Mouse (Mus musculus) heart, embryonic 15.5 days (tissue): ENCODE data around the gene Pef1. TPM values are rescaled to one million over a fixed set of nuclear protein-coding genes. Genes with fewer than 3 reads are reported as not detected.

Experiments
- ATAC-seq: fragments of 200-750 bp; cut with Nextera tagmentation; replicated peaks from 2 replicates; pipeline ENCODE4 v1.8.0; 2017; ENCODE audit warnings: low read depth, moderate TSS enrichment; ENCODE audit not compliant: insufficient number of reproducible peaks, insufficient read depth, low FRiP score
- H3K27ac ChIP-seq: fragments of 300-500 bp; sonication (generic); 2 replicates; pipeline ENCODE4 v1.5.1; 2015; ENCODE audit warnings: mild to moderate bottlenecking, inconsistent platforms
- H3K27me3 ChIP-seq: fragments of 300-500 bp; sonication (generic); 2 replicates; pipeline ENCODE4 v1.6.1; 2015; ENCODE audit warnings: inconsistent platforms
- H3K36me3 ChIP-seq: fragments of 300-500 bp; sonication (generic); 2 replicates; pipeline ENCODE4 v1.6.1; 2015; ENCODE audit warnings: mild to moderate bottlenecking, inconsistent platforms
- H3K4me1 ChIP-seq: fragments of 300-500 bp; sonication (generic); replicated peaks from 2 replicates; pipeline ENCODE4 v1.6.1; 2015; ENCODE audit warnings: inconsistent platforms
- H3K4me2 ChIP-seq: fragments of 300-500 bp; sonication (generic); 2 replicates; pipeline ENCODE4 v1.6.1; 2015; ENCODE audit warnings: inconsistent platforms, mild to moderate bottlenecking, moderate library complexity
- H3K4me3 ChIP-seq: fragments of 300-500 bp; sonication (generic); 2 replicates; pipeline ENCODE4 v1.5.1; 2015; ENCODE audit warnings: mild to moderate bottlenecking, inconsistent platforms
- H3K9ac ChIP-seq: fragments of 300-500 bp; sonication (generic); 2 replicates; pipeline ENCODE4 v1.6.1; 2015; ENCODE audit warnings: mild to moderate bottlenecking, inconsistent platforms
- H3K9me3 ChIP-seq: fragments of 300-500 bp; sonication (generic); replicated peaks from 2 replicates; pipeline ENCODE4 v1.6.1; 2016; ENCODE audit warnings: inconsistent platforms
- WGBS: fragments of 180-500 bp; shearing (Covaris S2); methylation state at CpG from one replicate; pipeline ENCODE4 v1.1.7; 2015; ENCODE audit warnings: mixed read lengths; 5-methylcytosine and 5-hydroxymethylcytosine counted together
- polyA plus RNA-seq: library from polyadenylated mRNA; unstranded; fragments of >200 nt; fragmentation: Nextera tagmentation; extraction: Ambion mirVana; gene quantifications from 2 replicates; pipeline ENCODE4 v1.2.1, GENCODE M21; 2015

Pef1 gene
- polyA plus RNA-seq, 1 experiment from 2014 or later, result 48.9 TPM

GRCm38 (mm10) chr4:130177087-130177486 lies 74.7 kb downstream of the Pef1 start:
- Histone ChIP-seq H3K9me3 (no peaks in the 10 kb centered on the region), H3K4me3 (no peak overlapping the region), H3K27me3 (no peaks in the 10 kb centered on the region), H3K9ac (no peak overlapping the region), H3K4me2 (no peak overlapping the region), H3K4me1 (peaks cover 65% of the 10 kb centered on the region), H3K27ac (peak overlapping the region; percentile 13), H3K36me3 (no peaks in the 10 kb centered on the region)
- 15% methylated on average over 4 of the region's 4 CpGs for WGBS
- ATAC-seq, result peak; percentile 23; the same call in 1 of the 2 replicates

- Histone ChIP-seq H3K4me2 (no peak overlapping the region), H3K4me3 (no peak overlapping the region), H3K9ac (no peak overlapping the region), H3K36me3 (no peaks in the 10 kb centered on the region), H3K27ac (peak overlapping the region; percentile 13), H3K4me1 (peaks cover 62% of the 10 kb centered on the region), H3K9me3 (no peaks in the 10 kb centered on the region), H3K27me3 (no peaks in the 10 kb centered on the region)
- WGBS, result 48% methylated on average over 7 of the region's 7 CpGs
- ATAC-seq, result no peak
Observed at GRCm38 (mm10) chr4:130177536-130177935, 75.2 kb downstream of the Pef1 start.

Other genes with a start within 250 kb of the Pef1 start
- 0.30 and 0.31 TPM in 2 replicates for gene Spocd1, start 173.3 kb upstream of the Pef1 start, polyA plus RNA-seq
- 1.3 and 2.2 TPM in 2 replicates for gene Adgrb2, start 117.7 kb upstream of the Pef1 start, polyA plus RNA-seq
- 36.5 and 55.2 TPM in 2 replicates for gene Col16a1, start 54.7 kb upstream of the Pef1 start, polyA plus RNA-seq
- 0.13 TPM in 1 of 2 replicates, not detected in the other for gene Hcrtr1, start 36.8 kb downstream of the Pef1 start, polyA plus RNA-seq
- 52.0 and 57.2 TPM in 2 replicates for gene Tinagl1, start 72.6 kb downstream of the Pef1 start, polyA plus RNA-seq
- gene Gm853, start 119.8 kb downstream of the Pef1 start, polyA plus RNA-seq, result not detected in 2 replicates
- 6.3 and 11.3 TPM in 2 replicates for gene Serinc2, start 176.6 kb downstream of the Pef1 start, polyA plus RNA-seq
- gene Fabp3, start 206.0 kb downstream of the Pef1 start, polyA plus RNA-seq, result 1,204 and 1,729 TPM in 2 replicates
- gene Gm10570, start 206.1 kb downstream of the Pef1 start, polyA plus RNA-seq, result 0.98 and 1.0 TPM in 2 replicates